Mouse (Mus musculus): Measurements from ENCODE around the gene Hmg20b.

Hmg20b gene

GRCm38 (mm10) chr10:81323791-81324530, 26.3 kb downstream of the Hmg20b start:
- DNase-seq, result no peak

- DNase-seq, result no peak
Measured at GRCm38 (mm10) chr10:81323141-81323775, 27.0 kb downstream of the Hmg20b start.

GRCm38 (mm10) chr10:81322444-81322843, 27.8 kb downstream of the Hmg20b start:
- no peak for DNase-seq

GRCm38 (mm10) chr10:81321436-81321835, 28.8 kb downstream of the Hmg20b start:
- DNase-seq, result no peak

GRCm38 (mm10) chr10:81320550-81321347, 29.5 kb downstream of the Hmg20b start, which contains the start of gene Cactin:
Cactin (plus strand) TSS chr10:81321103.
- peak; percentile 96 to 97 for DNase-seq

GRCm38 (mm10) chr10:81319741-81320549, 30.3 kb downstream of the Hmg20b start:
- DNase-seq, result no peak

- peak in 1 of 2 experiments; percentile 33 for DNase-seq
Measured at GRCm38 (mm10) chr10:81319330-81319699, 31.0 kb downstream of the Hmg20b start.

- DNase-seq, result peak; percentile 46 to 55
Measured at GRCm38 (mm10) chr10:81318589-81319329, 31.5 kb downstream of the Hmg20b start.

- no peak for DNase-seq
Measured at GRCm38 (mm10) chr10:81317273-81317672, 33.0 kb downstream of the Hmg20b start.

- DNase-seq, result peak in 1 of 2 experiments; percentile 36
Measured at GRCm38 (mm10) chr10:81316338-81317060, 33.8 kb downstream of the Hmg20b start.

- no peak for DNase-seq
Measured at GRCm38 (mm10) chr10:81315587-81315986, 34.7 kb downstream of the Hmg20b start.

GRCm38 (mm10) chr10:81314201-81314600, 36.1 kb downstream of the Hmg20b start:
- DNase-seq, result no peak

- no peak for DNase-seq
Measured at GRCm38 (mm10) chr10:81313581-81313980, 36.7 kb downstream of the Hmg20b start.

GRCm38 (mm10) chr10:81309571-81309970, 40.7 kb downstream of the Hmg20b start:
- DNase-seq, result no peak

GRCm38 (mm10) chr10:81306837-81307682, 43.2 kb downstream of the Hmg20b start:
- DNase-seq, result no peak

GRCm38 (mm10) chr10:81306173-81306668, 44.1 kb downstream of the Hmg20b start:
- DNase-seq, result no peak

GRCm38 (mm10) chr10:81305663-81306062, 44.6 kb downstream of the Hmg20b start:
- DNase-seq, result peak; percentile 58

GRCm38 (mm10) chr10:81304597-81305238, 45.6 kb downstream of the Hmg20b start:
- peak; percentile 72 to 75 for DNase-seq

GRCm38 (mm10) chr10:81303761-81304160, 46.5 kb downstream of the Hmg20b start:
- DNase-seq, result no peak

Measured in cerebellum, postnatal 36 days (tissue).